Mouse (Mus musculus) brain, embryonic 14.5 days (tissue): ENCODE data around the gene Myo6. TPM values are rescaled to one million over a fixed set of nuclear protein-coding genes. Genes with fewer than 3 reads are reported as not detected.

Experiments
- DNase-seq: peaks from one replicate; pipeline ENCODE4 v3.0.0-alpha.2; 2011; ENCODE audit warnings: low read depth
- CTCF ChIP-seq: fragments of 200-500 bp; IDR thresholded peaks from 2 replicates; pipeline ENCODE4 v1.5.1; 2012; ENCODE audit warnings: inconsistent platforms, mild to moderate bottlenecking, moderate library complexity, borderline replicate concordance; ENCODE audit not compliant: insufficient read depth, insufficient read length; ENCODE audit errors: extremely low read depth
- POLR2A ChIP-seq: fragments of 200-500 bp; IDR thresholded peaks from 2 replicates; pipeline ENCODE4 v1.6.1; 2012; ENCODE audit warnings: mild to moderate bottlenecking, inconsistent platforms, borderline replicate concordance; ENCODE audit not compliant: poor library complexity, insufficient read depth, insufficient read length, severe bottlenecking; ENCODE audit errors: extremely low read depth
- polyA plus RNA-seq: library from polyadenylated mRNA; depleted of rRNA; stranded (reverse); fragments of >200 nt; gene quantifications from 2 replicates; pipeline ENCODE4 v1.2.3, GENCODE M21; 2012; rRNA removed

Gene Myo6
- polyA plus RNA-seq = 8.7 and 17.1 TPM in 2 replicates

DNA sequence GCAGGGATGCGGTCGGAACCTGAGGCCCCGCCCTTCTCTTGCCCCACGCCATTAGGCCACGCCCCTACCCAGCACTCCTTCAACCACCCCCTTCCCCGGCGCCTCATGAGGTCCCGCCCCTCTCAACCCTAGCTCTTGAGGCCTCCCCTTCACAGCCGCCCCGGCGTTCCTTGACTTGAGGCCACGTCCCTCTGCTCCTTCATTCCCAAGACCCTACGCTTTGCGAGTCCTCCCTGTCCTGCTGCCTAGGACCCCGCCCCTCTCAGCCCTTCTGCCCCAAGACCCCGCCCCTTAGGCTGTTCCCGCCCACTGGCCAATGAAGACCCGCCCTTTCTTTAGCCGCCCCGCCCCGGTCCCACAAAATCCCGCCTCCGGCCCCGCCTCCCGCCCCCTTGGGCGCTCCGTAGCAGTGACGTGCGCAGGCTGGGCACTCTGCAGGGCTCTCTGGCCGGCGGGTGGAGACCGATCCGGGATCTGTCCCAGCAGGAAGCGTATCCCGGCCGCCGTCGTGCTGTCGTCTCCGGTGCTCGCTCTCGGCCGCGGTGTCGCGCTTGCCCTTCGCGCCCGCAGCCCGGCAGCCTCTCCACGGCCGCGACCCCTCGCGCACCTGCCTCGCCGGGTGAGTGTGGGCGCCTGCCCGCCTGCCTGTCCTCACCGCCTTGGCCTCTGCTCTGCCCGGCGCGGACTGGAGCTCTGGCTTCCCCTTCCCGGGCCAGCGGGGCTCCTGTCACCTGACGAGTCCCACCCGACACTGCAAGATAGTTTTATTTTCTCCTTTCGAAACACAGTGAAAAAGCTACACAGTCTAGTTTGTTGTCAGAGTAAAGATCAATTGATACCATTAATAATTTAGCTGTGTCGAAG is at the start of gene Myo6:
Gene Myo6, plus strand, starts transcription at position 421 of the 864 bp plus-strand sequence.
- DNase-seq = peak; percentile 96
- TF ChIP-seq CTCF (no peak), POLR2A (peak; percentile 67; the same call in 1 of the 2 replicates)

DNA sequence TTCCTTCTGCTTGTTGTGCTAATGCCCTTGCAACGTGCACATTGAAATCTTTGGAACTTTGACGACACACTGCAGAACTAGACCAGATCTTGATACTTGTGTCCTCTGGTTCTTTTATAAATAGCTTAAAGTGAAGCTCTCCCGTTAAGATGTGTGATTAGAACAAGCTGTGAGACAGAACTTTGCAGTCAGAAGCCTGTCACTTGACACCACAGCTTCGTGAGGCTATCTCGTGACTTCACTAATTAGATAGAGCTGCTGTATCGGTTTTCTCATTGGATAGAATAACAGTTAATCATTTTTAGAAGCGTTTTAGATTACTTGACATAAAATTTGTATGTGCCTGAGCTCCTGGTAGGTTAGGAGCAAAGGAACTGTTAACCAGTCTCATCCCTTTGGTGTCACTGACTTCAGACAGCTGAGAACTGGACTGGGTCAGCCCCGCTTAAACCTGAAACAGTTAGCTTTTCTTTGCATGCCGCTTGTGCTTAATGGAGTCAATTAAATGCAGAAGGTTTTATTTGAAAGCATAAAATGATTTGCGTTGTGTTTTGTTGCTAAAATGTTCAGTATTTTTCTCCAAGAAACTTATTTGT is 18.7 kb upstream of the Myo6 start:
- TF ChIP-seq CTCF (no peak), POLR2A (no peak)
- no peak for DNase-seq

DNA sequence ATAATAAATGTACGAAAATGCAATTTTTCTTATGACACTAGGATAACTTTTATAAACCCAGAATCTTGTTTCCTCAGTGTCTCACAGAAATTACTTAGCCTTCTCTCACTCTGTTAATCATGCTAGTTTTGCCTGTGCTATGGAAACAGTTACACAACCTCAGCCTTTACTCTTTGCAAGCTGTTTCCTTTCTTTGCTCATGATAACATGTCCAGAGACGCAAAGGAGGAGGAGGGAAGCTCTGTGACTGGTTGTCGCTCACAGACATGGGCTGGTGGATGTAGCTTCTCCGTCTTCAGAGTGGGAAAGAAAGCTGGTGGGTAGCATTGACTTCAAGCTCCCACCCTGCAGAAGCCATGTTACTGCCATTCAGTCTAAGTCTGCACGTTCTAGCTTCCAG is 15.2 kb upstream of the Myo6 start:
- DNase-seq = no peak
- TF ChIP-seq POLR2A (no peak), CTCF (no peak)

DNA sequence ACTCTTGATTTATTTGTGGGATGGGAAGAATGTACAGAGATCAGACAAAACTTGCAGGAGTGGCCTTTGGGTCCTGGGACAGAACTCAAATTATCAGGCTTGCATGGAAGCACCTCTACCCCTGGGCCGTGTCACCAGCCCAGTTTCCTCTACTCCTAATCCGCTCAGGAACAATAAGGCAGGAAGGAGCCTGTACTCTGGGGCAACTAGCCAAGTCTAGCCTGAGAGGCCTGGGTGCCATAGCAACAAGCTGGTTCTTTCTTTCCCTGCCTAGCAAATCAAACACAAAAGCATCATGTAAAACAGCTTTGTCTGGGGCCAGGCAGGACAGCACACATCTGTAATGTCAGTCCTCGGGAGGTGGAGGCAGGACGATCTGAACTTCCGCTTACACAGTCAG is 9.6 kb upstream of the Myo6 start:
- TF ChIP-seq POLR2A = no peak
- DNase-seq = peak; percentile 94

DNA sequence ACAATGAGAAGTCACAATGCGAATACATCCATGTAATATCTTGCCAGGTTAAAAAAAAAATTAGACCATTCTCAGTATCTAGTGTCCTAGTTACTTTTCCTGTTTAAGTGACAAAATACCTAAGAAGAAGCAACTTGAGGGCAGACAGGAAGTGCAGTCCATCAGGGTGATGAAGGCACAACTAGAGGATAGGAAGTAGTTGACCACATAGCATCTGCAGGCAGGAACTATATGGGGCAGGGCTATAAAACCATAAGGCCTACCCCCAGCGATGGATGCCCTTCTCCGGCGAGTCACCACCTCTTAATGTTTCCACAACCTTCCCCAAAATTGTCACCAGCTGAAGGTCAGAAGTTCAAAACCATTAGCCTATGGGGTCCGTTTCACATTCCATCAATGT is 8.1 kb upstream of the Myo6 start:
- TF ChIP-seq CTCF = no peak
- no peak for TF ChIP-seq POLR2A
- no peak for DNase-seq

DNA sequence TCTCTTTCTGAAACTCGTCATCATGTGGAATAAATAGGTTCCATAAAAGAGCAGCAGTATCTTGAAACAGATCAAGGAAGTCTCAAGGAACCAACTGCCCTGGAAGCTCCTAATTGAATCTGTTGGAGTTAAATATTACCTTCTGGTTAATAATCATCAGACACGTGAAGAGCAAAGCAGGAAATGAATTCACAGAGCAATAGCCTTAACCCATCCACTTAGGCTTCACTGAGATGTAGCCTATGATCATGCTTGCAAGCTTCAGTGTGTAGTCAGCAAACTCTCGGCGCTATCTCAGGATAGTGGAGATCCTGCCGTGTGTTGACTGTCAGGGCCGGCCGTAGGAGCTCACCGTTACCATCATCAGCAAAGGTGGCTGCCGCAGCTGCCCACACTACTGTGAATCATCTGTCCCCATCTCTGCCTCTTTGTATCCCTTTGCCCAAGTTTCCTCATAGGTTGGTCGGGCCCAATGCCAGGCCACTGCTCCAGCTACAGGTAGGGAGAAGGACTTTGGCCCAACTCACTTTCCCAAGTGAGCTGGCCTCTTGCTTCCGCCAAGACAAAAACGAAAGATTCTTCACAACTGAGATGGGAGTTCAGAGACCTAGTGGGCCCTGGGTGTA is 6.9 kb upstream of the Myo6 start:
- DNase-seq = no peak
- TF ChIP-seq CTCF = no peak
- no peak for TF ChIP-seq POLR2A

DNA sequence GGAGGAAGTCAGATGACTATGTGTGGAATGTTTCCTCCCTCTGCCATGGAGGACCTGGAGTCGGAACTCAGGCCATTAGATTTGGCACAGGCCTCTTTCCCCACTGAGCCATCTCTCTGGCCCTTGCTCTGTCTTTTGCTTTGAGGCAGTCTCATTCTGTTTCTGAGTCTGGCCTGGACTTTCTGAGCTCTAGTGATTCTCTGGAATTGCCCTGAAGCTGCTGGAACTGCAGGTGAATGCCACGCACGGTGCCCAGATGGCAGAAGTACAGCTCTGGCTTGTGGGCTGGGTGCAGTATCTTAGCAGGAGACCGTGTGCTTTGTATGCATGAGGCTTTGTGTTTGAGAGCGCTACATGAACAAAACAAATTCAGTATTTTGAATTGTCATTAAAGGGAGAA is 5.9 kb upstream of the Myo6 start:
- TF ChIP-seq POLR2A = no peak
- TF ChIP-seq CTCF = no peak
- no peak for DNase-seq

DNA sequence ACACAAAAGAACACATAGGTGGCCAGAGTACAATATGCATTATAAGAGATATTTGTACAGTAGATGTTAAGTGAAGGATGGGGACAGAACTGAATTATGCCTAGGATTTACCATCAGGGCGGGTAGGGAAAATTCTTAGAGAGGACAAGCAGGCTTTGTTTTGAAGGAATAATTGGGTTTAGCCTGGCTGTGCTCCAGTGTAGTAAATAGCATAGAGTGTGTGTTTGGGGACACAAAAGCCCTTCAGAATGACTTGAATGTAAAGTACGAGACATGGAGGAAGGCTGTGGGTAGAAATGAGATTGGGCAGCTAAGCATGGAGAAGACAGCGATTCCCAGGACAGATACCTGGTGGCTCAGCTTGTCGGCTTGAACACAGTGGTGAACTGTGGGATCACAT is 3.4 kb upstream of the Myo6 start:
- peak; percentile 87 for DNase-seq
- TF ChIP-seq POLR2A (no peak), CTCF (no peak)

DNA sequence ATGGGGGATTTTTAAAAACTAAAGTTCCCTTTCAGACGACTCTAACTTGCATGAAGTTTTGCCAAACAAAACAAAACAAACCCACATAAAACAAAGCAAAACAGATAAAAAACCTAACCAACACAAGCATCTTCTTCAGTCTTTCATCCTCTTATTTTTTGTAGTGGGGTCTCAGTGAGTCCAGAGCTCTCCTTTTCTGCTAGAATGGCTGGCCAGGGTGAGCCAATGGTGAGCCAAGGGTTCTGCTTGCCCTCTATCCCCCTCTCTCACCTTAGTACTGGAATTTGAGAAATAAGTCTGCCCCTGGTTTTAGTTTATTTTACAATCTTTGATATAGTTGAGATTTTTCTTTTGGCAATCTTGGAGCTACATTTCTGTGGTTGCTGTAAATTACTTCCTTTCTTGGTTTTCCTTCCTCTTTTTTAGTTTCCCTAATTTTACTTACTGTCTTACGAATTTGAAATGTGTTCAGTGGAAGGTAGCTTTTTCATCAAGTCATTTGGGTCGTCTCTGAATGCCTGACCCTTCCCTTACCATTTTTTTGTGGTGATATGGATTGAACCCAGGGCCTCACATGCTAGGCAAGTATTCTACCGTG is 1.6 kb upstream of the Myo6 start:
- DNase-seq = no peak
- TF ChIP-seq POLR2A = no peak
- no peak for TF ChIP-seq CTCF

DNA sequence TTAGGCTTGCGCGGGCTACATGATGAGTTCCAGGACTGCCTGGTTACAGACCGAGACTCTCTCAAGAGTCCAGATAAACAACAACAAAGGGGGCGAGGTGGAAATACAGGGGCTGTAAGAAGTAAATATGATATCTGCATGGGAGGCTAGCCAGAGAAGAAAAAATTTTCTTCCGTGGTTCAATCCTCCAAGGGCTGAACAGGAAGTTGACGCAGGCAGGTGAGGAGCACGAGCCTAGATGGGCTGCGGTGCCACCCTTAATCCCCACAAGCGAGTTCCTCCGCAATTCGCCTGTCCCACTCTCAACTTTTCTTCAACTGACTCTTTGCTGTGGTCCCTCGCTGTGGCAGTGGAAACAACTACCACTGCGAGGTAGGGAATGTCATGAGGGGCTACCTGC is 640 bp upstream of the Myo6 start:
- no peak for TF ChIP-seq CTCF
- TF ChIP-seq POLR2A = no peak
- no peak for DNase-seq

DNA sequence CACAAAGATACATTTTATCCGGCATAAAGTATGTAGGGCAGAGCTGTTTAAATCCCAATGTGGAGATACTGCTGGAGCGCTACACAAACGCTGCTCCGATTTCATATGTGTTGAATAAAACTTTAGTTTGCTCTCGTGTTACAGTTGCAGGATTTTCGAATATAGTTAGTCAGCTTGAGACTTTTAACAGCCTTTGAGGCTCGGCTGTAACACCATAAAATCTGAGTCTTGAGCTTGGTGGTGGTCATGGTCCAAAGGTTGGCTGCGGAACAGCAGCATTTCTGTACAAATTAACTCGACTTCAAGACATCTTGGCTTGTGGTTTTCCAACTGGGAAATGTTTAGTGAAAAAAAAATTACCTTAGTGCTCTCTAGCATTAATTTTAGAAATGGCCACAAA is 859 bp downstream of the Myo6 start:
- peak; percentile 30 for DNase-seq
- TF ChIP-seq POLR2A (no peak), CTCF (no peak)
